Mouse (Mus musculus): ENCODE data around the gene Zmym3. TPM values are rescaled to one million over a fixed set of nuclear protein-coding genes. Genes with fewer than 3 reads are reported as not detected.
"Not testable (repeated sequence)": the region's sequence is repeated elsewhere in the genome, so short reads cannot be mapped to it uniquely, and the experiment has no call there.

Gene Zmym3
- polyA plus RNA-seq, 2 experiments: 30.4 to 118 TPM

DNA sequence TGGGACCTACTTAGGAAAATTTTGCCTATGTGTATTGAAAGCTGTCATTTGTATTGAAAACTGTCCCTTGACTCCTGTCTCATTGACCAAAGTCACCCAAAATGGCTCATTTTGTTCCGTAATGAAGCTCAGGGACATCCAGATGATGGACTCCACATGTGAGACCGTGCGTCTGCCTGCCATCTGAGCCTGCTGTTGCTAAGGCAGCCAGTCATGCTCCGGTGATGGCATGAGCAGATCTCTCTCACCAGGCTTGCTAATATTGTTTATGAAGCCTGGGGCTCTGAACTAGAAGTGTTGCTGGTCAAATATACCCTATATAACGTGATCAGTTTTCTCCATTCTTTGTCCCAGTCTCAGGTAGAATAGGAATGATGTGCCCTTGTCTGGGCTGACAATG lies 47.7 kb downstream of the Zmym3 start:
- H3K9me3 ChIP-seq (ENCODE audit: control insufficient read depth, low read length): no peaks in the 10 kb centered on the region
- no peaks in the 10 kb centered on the region for H3K36me3 ChIP-seq (ENCODE audit: control insufficient read depth, insufficient read depth, low read length)
- no peak overlapping the region for H3K4me3 ChIP-seq (replicated peaks; ENCODE audit: low read length)
- no peak overlapping the region for H3K9ac ChIP-seq (ENCODE audit: low read depth, low read length, severe bottlenecking)
- TF ChIP-seq POLR2A (IDR thresholded peaks at IDR 0.05; ENCODE audit: borderline replicate concordance, extremely low read depth, insufficient read depth, insufficient read length): no peak
- ATAC-seq (ENCODE audit: low FRiP score, low read depth) (no peak), DNase-seq (ENCODE audit: low spot score) (no peak)
- H3K4me1 ChIP-seq (ENCODE audit: control insufficient read depth, insufficient read depth, low read length): no peaks in the 10 kb centered on the region
- 52% methylated on average over 5 of the region's 5 CpGs for WGBS
- no peak overlapping the region for H3K27ac ChIP-seq (replicated peaks; ENCODE audit: low read depth, low read length)
- H3K4me2 ChIP-seq (replicated peaks; ENCODE audit: low read depth, low read length, severe bottlenecking): no peak overlapping the region
- no peaks in the 10 kb centered on the region for H3K27me3 ChIP-seq (ENCODE audit: control insufficient read depth, insufficient read depth, low read length)

- H3K4me2 ChIP-seq (replicated peaks; ENCODE audit: low read depth, low read length, severe bottlenecking): no peak overlapping the region
- H3K36me3 ChIP-seq (ENCODE audit: control insufficient read depth, insufficient read depth, low read length): no peaks in the 10 kb centered on the region
- no peaks in the 10 kb centered on the region for H3K4me1 ChIP-seq (ENCODE audit: control insufficient read depth, insufficient read depth, low read length)
- 68% methylated on average over 3 of the region's 3 CpGs for WGBS
- no peaks in the 10 kb centered on the region for H3K27me3 ChIP-seq (ENCODE audit: control insufficient read depth, insufficient read depth, low read length)
- no peak overlapping the region for H3K9ac ChIP-seq (ENCODE audit: low read depth, low read length, severe bottlenecking)
- no peak for TF ChIP-seq POLR2A (IDR thresholded peaks at IDR 0.05; ENCODE audit: borderline replicate concordance, extremely low read depth, insufficient read depth, insufficient read length)
- no peak for ATAC-seq (ENCODE audit: low FRiP score, low read depth)
- no peak overlapping the region for H3K27ac ChIP-seq (replicated peaks; ENCODE audit: low read depth, low read length)
- no peaks in the 10 kb centered on the region for H3K9me3 ChIP-seq (ENCODE audit: control insufficient read depth, low read length)
- H3K4me3 ChIP-seq (replicated peaks; ENCODE audit: low read length): no peak overlapping the region
- no peak for DNase-seq (ENCODE audit: low spot score)
These were observed 50.1 kb downstream of the Zmym3 start for GRCm38 (mm10) chrX:101370573-101370972.

- TF ChIP-seq POLR2A (IDR thresholded peaks at IDR 0.05; ENCODE audit: borderline replicate concordance, extremely low read depth, insufficient read depth, insufficient read length): no peak
- Histone ChIP-seq H3K9ac (ENCODE audit: low read depth, low read length, severe bottlenecking) (no peak overlapping the region), H3K27me3 (ENCODE audit: control insufficient read depth, insufficient read depth, low read length) (no peaks in the 10 kb centered on the region), H3K4me2 (replicated peaks; ENCODE audit: low read depth, low read length, severe bottlenecking) (no peak overlapping the region), H3K27ac (replicated peaks; ENCODE audit: low read depth, low read length) (no peak overlapping the region), H3K4me1 (ENCODE audit: control insufficient read depth, insufficient read depth, low read length) (no peaks in the 10 kb centered on the region), H3K4me3 (replicated peaks; ENCODE audit: low read length) (no peak overlapping the region), H3K36me3 (ENCODE audit: control insufficient read depth, insufficient read depth, low read length) (no peaks in the 10 kb centered on the region), H3K9me3 (ENCODE audit: control insufficient read depth, low read length) (no peaks in the 10 kb centered on the region)
- DNase-seq (ENCODE audit: low spot score) (no peak), ATAC-seq (ENCODE audit: low FRiP score, low read depth) (no peak)
- 74% methylated on average over 7 of the region's 7 CpGs for WGBS
These were observed 51.6 kb downstream of the Zmym3 start for GRCm38 (mm10) chrX:101369001-101369400.

DNA sequence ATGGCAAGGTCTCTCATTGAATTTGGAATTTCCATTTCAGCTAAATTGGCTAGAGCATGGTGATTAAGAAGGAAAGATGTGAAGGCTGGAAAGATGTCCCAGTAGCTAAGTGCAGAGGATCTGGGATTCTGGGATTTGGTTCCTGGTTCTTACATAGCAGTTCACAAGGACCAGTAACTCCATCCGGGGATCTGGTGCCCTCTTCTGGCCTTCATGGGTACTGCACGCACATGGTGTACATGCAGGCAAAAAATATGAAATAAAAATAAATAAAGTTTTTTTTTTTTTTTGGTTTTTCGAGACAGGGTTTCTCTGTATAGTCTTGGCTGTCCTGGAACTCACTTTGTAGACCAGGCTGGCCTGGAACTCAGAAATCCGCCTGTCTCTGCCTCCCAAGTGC lies 61.7 kb downstream of the Zmym3 start:
- not testable (repeated sequence) for H3K4me1 ChIP-seq (ENCODE audit: control insufficient read depth, insufficient read depth, low read length); ATAC-seq (ENCODE audit: low FRiP score, low read depth); H3K27ac ChIP-seq (replicated peaks; ENCODE audit: low read depth, low read length); H3K9me3 ChIP-seq (ENCODE audit: control insufficient read depth, low read length); DNase-seq (ENCODE audit: low spot score); H3K9ac ChIP-seq (ENCODE audit: low read depth, low read length, severe bottlenecking); H3K27me3 ChIP-seq (ENCODE audit: control insufficient read depth, insufficient read depth, low read length); H3K36me3 ChIP-seq (ENCODE audit: control insufficient read depth, insufficient read depth, low read length); H3K4me3 ChIP-seq (replicated peaks; ENCODE audit: low read length); H3K4me2 ChIP-seq (replicated peaks; ENCODE audit: low read depth, low read length, severe bottlenecking)
- 53% methylated on average over 3 of the region's 4 CpGs for WGBS

Other genes with a start within 250 kb of the Zmym3 start
- 37.9 and 42.1 TPM in 2 replicates for gene Snx12, start 198.3 kb downstream of the Zmym3 start, polyA plus RNA-seq (2012; rRNA removed)
- gene Snx12, start 198.3 kb downstream of the Zmym3 start, polyA plus RNA-seq (2014; fragmentation: Nextera tagmentation; extraction: Ambion mirVana): 52.8 and 56.2 TPM in 2 replicates
- 48.1 and 70.4 TPM in 2 replicates for gene Foxo4, start 166.3 kb downstream of the Zmym3 start, polyA plus RNA-seq (2012; rRNA removed)
- gene Foxo4, start 166.3 kb downstream of the Zmym3 start, polyA plus RNA-seq (2014; fragmentation: Nextera tagmentation; extraction: Ambion mirVana): 5.0 and 5.6 TPM in 2 replicates
- gene Gm614, start 156.9 kb downstream of the Zmym3 start, polyA plus RNA-seq (2012; rRNA removed): 0.15 TPM in 1 of 2 replicates, not detected in the other
- not detected in 2 replicates for gene Gm614, start 156.9 kb downstream of the Zmym3 start, polyA plus RNA-seq (2014; fragmentation: Nextera tagmentation; extraction: Ambion mirVana)
- gene Il2rg, start 152.6 kb downstream of the Zmym3 start, polyA plus RNA-seq (2012; rRNA removed): 14.0 and 14.9 TPM in 2 replicates
- gene Il2rg, start 152.6 kb downstream of the Zmym3 start, polyA plus RNA-seq (2014; fragmentation: Nextera tagmentation; extraction: Ambion mirVana): 14.9 and 15.1 TPM in 2 replicates
- not detected in 2 replicates for gene Gm20489, start 151.8 kb downstream of the Zmym3 start, polyA plus RNA-seq (2012; rRNA removed)
- not detected in 2 replicates for gene Gm20489, start 151.8 kb downstream of the Zmym3 start, polyA plus RNA-seq (2014; fragmentation: Nextera tagmentation; extraction: Ambion mirVana)
- 122 and 193 TPM in 2 replicates for gene Med12, start 146.8 kb downstream of the Zmym3 start, polyA plus RNA-seq (2012; rRNA removed)
- 41.7 and 55.7 TPM in 2 replicates for gene Med12, start 146.8 kb downstream of the Zmym3 start, polyA plus RNA-seq (2014; fragmentation: Nextera tagmentation; extraction: Ambion mirVana)
- 10.3 and 15.6 TPM in 2 replicates for gene Nlgn3, start 121.7 kb downstream of the Zmym3 start, polyA plus RNA-seq (2012; rRNA removed)
- 18.2 and 24.4 TPM in 2 replicates for gene Nlgn3, start 121.7 kb downstream of the Zmym3 start, polyA plus RNA-seq (2014; fragmentation: Nextera tagmentation; extraction: Ambion mirVana)
- 0.09 and 0.19 TPM in 2 replicates for gene Gjb1, start 44.5 kb downstream of the Zmym3 start, polyA plus RNA-seq (2012; rRNA removed)
- not detected in 2 replicates for gene Gjb1, start 44.5 kb downstream of the Zmym3 start, polyA plus RNA-seq (2014; fragmentation: Nextera tagmentation; extraction: Ambion mirVana)
- gene Nono, start 8.5 kb upstream of the Zmym3 start, polyA plus RNA-seq (2012; rRNA removed): 402 and 421 TPM in 2 replicates
- 362 and 397 TPM in 2 replicates for gene Nono, start 8.5 kb upstream of the Zmym3 start, polyA plus RNA-seq (2014; fragmentation: Nextera tagmentation; extraction: Ambion mirVana)
- gene Itgb1bp2, start 28.2 kb upstream of the Zmym3 start, polyA plus RNA-seq (2012; rRNA removed): 55.3 and 70.9 TPM in 2 replicates
- gene Itgb1bp2, start 28.2 kb upstream of the Zmym3 start, polyA plus RNA-seq (2014; fragmentation: Nextera tagmentation; extraction: Ambion mirVana): 35.2 and 47.0 TPM in 2 replicates
- 14.9 and 31.7 TPM in 2 replicates for gene Taf1, start 111.9 kb upstream of the Zmym3 start, polyA plus RNA-seq (2012; rRNA removed)
- gene Taf1, start 111.9 kb upstream of the Zmym3 start, polyA plus RNA-seq (2014; fragmentation: Nextera tagmentation; extraction: Ambion mirVana): 14.4 and 16.7 TPM in 2 replicates
- gene Ogt, start 219.2 kb upstream of the Zmym3 start, polyA plus RNA-seq (2012; rRNA removed): 354 and 370 TPM in 2 replicates
- 207 and 220 TPM in 2 replicates for gene Ogt, start 219.2 kb upstream of the Zmym3 start, polyA plus RNA-seq (2014; fragmentation: Nextera tagmentation; extraction: Ambion mirVana)